Mouse (Mus musculus) neural tube, embryonic 12.5 days (tissue): ENCODE data around the gene Tuba1c. TPM values are rescaled to one million over a fixed set of nuclear protein-coding genes. Genes with fewer than 3 reads are reported as not detected.

Experiments
- ATAC-seq: fragments of 200-750 bp; cut with Nextera tagmentation; 2 replicates; pipeline ENCODE4 v1.8.0; 2017; ENCODE audit warnings: low read depth, mild to moderate bottlenecking, moderate TSS enrichment, moderate library complexity; ENCODE audit not compliant: low FRiP score
- H3K27ac ChIP-seq: fragments of 300-500 bp; sonication (generic); 2 replicates; pipeline ENCODE4 v1.5.1; 2016
- H3K27me3 ChIP-seq: fragments of 300-500 bp; sonication (generic); replicated peaks from 2 replicates; pipeline ENCODE4 v1.6.1; 2016; ENCODE audit warnings: mild to moderate bottlenecking
- H3K36me3 ChIP-seq: fragments of 300-500 bp; sonication (generic); 2 replicates; pipeline ENCODE4 v1.6.1; 2016; ENCODE audit warnings: mild to moderate bottlenecking
- H3K4me1 ChIP-seq: fragments of 300-500 bp; sonication (generic); 2 replicates; pipeline ENCODE4 v1.6.1; 2016
- H3K4me2 ChIP-seq: fragments of 300-500 bp; sonication (generic); replicated peaks from 2 replicates; pipeline ENCODE4 v1.6.1; 2016; ENCODE audit warnings: mild to moderate bottlenecking
- H3K4me3 ChIP-seq: fragments of 300-500 bp; sonication (generic); 2 replicates; pipeline ENCODE4 v1.5.1; 2016
- H3K9ac ChIP-seq: fragments of 300-500 bp; sonication (generic); 2 replicates; pipeline ENCODE4 v1.6.1; 2016; ENCODE audit warnings: mild to moderate bottlenecking
- H3K9me3 ChIP-seq: fragments of 300-500 bp; sonication (generic); 2 replicates; pipeline ENCODE4 v1.6.1; 2016; ENCODE audit warnings: mild to moderate bottlenecking
- WGBS: fragments of 180-500 bp; shearing (Covaris S2); methylation state at CpG from one replicate; pipeline ENCODE4 v1.1.7; 2016; 5-methylcytosine and 5-hydroxymethylcytosine counted together
- microRNA-seq: library from miRNA; unstranded; fragments of <30 nt; microRNA quantifications from one replicate; pipeline ENCODE4, GENCODE M21; 2017
- polyA plus RNA-seq: library from polyadenylated mRNA; unstranded; fragments of >200 nt; fragmentation: Nextera tagmentation; extraction: Ambion mirVana; gene quantifications from 2 replicates; pipeline ENCODE4 v1.2.1, GENCODE M21; 2016

Tuba1c gene
- polyA plus RNA-seq, 1 experiment from 2014 or later, result 62.0 TPM

- WGBS, result 95% methylated on average over 12 of the region's 12 CpGs
- peaks cover 45% of the 10 kb centered on the region for H3K36me3 ChIP-seq
- no peak for ATAC-seq
- H3K9me3 ChIP-seq, result no peaks in the 10 kb centered on the region
- peaks cover 12% of the 10 kb centered on the region; the same call in 1 of the 2 replicates for H3K4me1 ChIP-seq
- H3K9ac ChIP-seq, result no peak overlapping the region
- H3K27me3 ChIP-seq, result peaks cover 44% of the 10 kb centered on the region
- H3K4me3 ChIP-seq, result no peak overlapping the region
- no peak overlapping the region for H3K27ac ChIP-seq
- no peak overlapping the region for H3K4me2 ChIP-seq
Observed at GRCm38 (mm10) chr15:99082322-99082721, 52.6 kb downstream of the Tuba1c start.

GRCm38 (mm10) chr15:99082840-99083239 is 53.1 kb downstream of the Tuba1c start:
- H3K4me3 ChIP-seq, result no peak overlapping the region
- H3K4me1 ChIP-seq, result 0 out of 2 replicates have a peak, but pooled peaks cover 8% of the 10 kb centered on the region
- H3K4me2 ChIP-seq, result no peak overlapping the region
- no peak overlapping the region for H3K9ac ChIP-seq
- no peaks in the 10 kb centered on the region for H3K9me3 ChIP-seq
- H3K27me3 ChIP-seq, result peaks cover 49% of the 10 kb centered on the region
- no peak overlapping the region for H3K27ac ChIP-seq
- 93% methylated on average over 16 of the region's 16 CpGs for WGBS
- ATAC-seq, result no peak
- peaks cover 40% of the 10 kb centered on the region for H3K36me3 ChIP-seq

GRCm38 (mm10) chr15:99083258-99083657 is 53.6 kb downstream of the Tuba1c start:
- Histone ChIP-seq H3K4me2 (no peak overlapping the region), H3K27ac (no peak overlapping the region), H3K9me3 (no peaks in the 10 kb centered on the region), H3K9ac (no peak overlapping the region), H3K4me1 (peaks cover 8% of the 10 kb centered on the region; the same call in 1 of the 2 replicates), H3K36me3 (peaks cover 36% of the 10 kb centered on the region), H3K4me3 (no peak overlapping the region), H3K27me3 (peaks cover 54% of the 10 kb centered on the region)
- WGBS, result 69% methylated on average over 9 of the region's 9 CpGs
- ATAC-seq, result no peak

- 5% methylated on average over 11 of the region's 11 CpGs for WGBS
- H3K9me3 ChIP-seq, result no peaks in the 10 kb centered on the region
- 0 out of 2 replicates have a peak overlapping the region, but pooled peaks have one; percentile 10 for H3K4me2 ChIP-seq
- peaks cover 60% of the 10 kb centered on the region for H3K27me3 ChIP-seq
- no peak for ATAC-seq
- H3K27ac ChIP-seq, result no peak overlapping the region
- no peak overlapping the region for H3K9ac ChIP-seq
- peaks cover 12% of the 10 kb centered on the region for H3K4me1 ChIP-seq
- H3K36me3 ChIP-seq, result peaks cover 30% of the 10 kb centered on the region
- no peak overlapping the region for H3K4me3 ChIP-seq
Observed at GRCm38 (mm10) chr15:99083867-99084557, 54.3 kb downstream of the Tuba1c start.

GRCm38 (mm10) chr15:99084618-99085017 is 54.9 kb downstream of the Tuba1c start:
- H3K9me3 ChIP-seq, result no peaks in the 10 kb centered on the region
- peaks cover 30% of the 10 kb centered on the region for H3K36me3 ChIP-seq
- no peak overlapping the region for H3K27ac ChIP-seq
- H3K9ac ChIP-seq, result no peak overlapping the region
- H3K4me3 ChIP-seq, result no peak overlapping the region
- H3K4me2 ChIP-seq, result 0 out of 2 replicates have a peak overlapping the region, but pooled peaks have one; percentile 10
- H3K27me3 ChIP-seq, result peaks cover 66% of the 10 kb centered on the region
- 9% methylated on average over 19 of the region's 19 CpGs for WGBS
- peaks cover 15% of the 10 kb centered on the region for H3K4me1 ChIP-seq
- no peak for ATAC-seq

GRCm38 (mm10) chr15:99085997-99086396 is 56.3 kb downstream of the Tuba1c start:
- no peaks in the 10 kb centered on the region for H3K9me3 ChIP-seq
- no peak overlapping the region for H3K27ac ChIP-seq
- peaks cover 80% of the 10 kb centered on the region for H3K27me3 ChIP-seq
- no peak overlapping the region for H3K4me3 ChIP-seq
- no peak for ATAC-seq
- H3K4me1 ChIP-seq, result peaks cover 26% of the 10 kb centered on the region
- WGBS, result 71% methylated on average over 4 of the region's 4 CpGs
- peaks cover 18% of the 10 kb centered on the region for H3K36me3 ChIP-seq
- no peak overlapping the region for H3K9ac ChIP-seq
- H3K4me2 ChIP-seq, result no peak overlapping the region

GRCm38 (mm10) chr15:99087253-99088075 is 57.8 kb downstream of the Tuba1c start, which contains the start of gene C1ql4:
TSS of gene C1ql4 (minus strand) at chr15:99087817.
- H3K4me1 ChIP-seq, result peaks cover 26% of the 10 kb centered on the region
- WGBS, result 8% methylated on average over 60 of the region's 60 CpGs
- H3K27ac ChIP-seq, result no peak within 1 kb of the TSS
- peak within 1 kb of the TSS; percentile 22; the same call in 1 of the 2 replicates for H3K4me3 ChIP-seq
- ATAC-seq, result peak; percentile 27; the same call in 1 of the 2 replicates
- peaks cover 7% of the 10 kb centered on the region for H3K36me3 ChIP-seq
- peak within 1 kb of the TSS; percentile 29; the same call in 1 of the 2 replicates for H3K9ac ChIP-seq
- no peaks in the 10 kb centered on the region for H3K9me3 ChIP-seq
- H3K27me3 ChIP-seq, result peaks cover 85% of the 10 kb centered on the region
- H3K4me2 ChIP-seq, result peak within 1 kb of the TSS; percentile 51

Small RNAs within 50 kb of the gene (microRNA-seq; reads per million reads assigned to microRNA genes)
- 1.5 reads per million for gene Mir6960

Other genes with a start within 250 kb of the Tuba1c start
- 7.5 and 12.3 TPM in 2 replicates for gene Wnt1, start 240.0 kb upstream of the Tuba1c start, polyA plus RNA-seq
- 0.47 and 0.82 TPM in 2 replicates for gene Ddn, start 220.4 kb upstream of the Tuba1c start, polyA plus RNA-seq
- 70.1 and 79.2 TPM in 2 replicates for gene Prkag1, start 198.4 kb upstream of the Tuba1c start, polyA plus RNA-seq
- 10.4 and 12.3 TPM in 2 replicates for gene Kmt2d, start 158.7 kb upstream of the Tuba1c start, polyA plus RNA-seq
- gene Rhebl1, start 135.4 kb upstream of the Tuba1c start, polyA plus RNA-seq, result 27.8 and 27.9 TPM in 2 replicates
- 1.6 and 1.9 TPM in 2 replicates for gene Dhh, start 131.4 kb upstream of the Tuba1c start, polyA plus RNA-seq
- 35.9 and 40.0 TPM in 2 replicates for gene Lmbr1l, start 111.7 kb upstream of the Tuba1c start, polyA plus RNA-seq
- gene Tuba1b, start 95.3 kb upstream of the Tuba1c start, polyA plus RNA-seq, result 1,299 and 1,329 TPM in 2 replicates
- gene Gm49450, start 76.3 kb upstream of the Tuba1c start, polyA plus RNA-seq, result not detected in 2 replicates
- gene Tuba1a, start 76.2 kb upstream of the Tuba1c start, polyA plus RNA-seq, result 10,701 and 10,796 TPM in 2 replicates
- gene Prph, start 25.3 kb downstream of the Tuba1c start, polyA plus RNA-seq, result 109 and 168 TPM in 2 replicates
- 24.2 and 25.8 TPM in 2 replicates for gene Troap, start 44.7 kb downstream of the Tuba1c start, polyA plus RNA-seq
- gene C1ql4, start 57.9 kb downstream of the Tuba1c start, polyA plus RNA-seq, result 4.4 and 4.5 TPM in 2 replicates
- 0.70 and 1.1 TPM in 2 replicates for gene Dnajc22, start 63.3 kb downstream of the Tuba1c start, polyA plus RNA-seq
- gene Spats2, start 96.0 kb downstream of the Tuba1c start, polyA plus RNA-seq, result 70.9 and 71.5 TPM in 2 replicates
- gene Kcnh3, start 195.0 kb downstream of the Tuba1c start, polyA plus RNA-seq, result 0.51 and 0.57 TPM in 2 replicates
- 187 and 191 TPM in 2 replicates for gene Mcrs1, start 222.1 kb downstream of the Tuba1c start, polyA plus RNA-seq